Mouse (Mus musculus): ENCODE measurements around the gene Sfxn5. TPM values are rescaled to one million over a fixed set of nuclear protein-coding genes. Genes with fewer than 3 reads are reported as not detected.

Gene Sfxn5
- polyA plus RNA-seq, 1 experiment from 2014 or later = 8.2 TPM

DNA sequence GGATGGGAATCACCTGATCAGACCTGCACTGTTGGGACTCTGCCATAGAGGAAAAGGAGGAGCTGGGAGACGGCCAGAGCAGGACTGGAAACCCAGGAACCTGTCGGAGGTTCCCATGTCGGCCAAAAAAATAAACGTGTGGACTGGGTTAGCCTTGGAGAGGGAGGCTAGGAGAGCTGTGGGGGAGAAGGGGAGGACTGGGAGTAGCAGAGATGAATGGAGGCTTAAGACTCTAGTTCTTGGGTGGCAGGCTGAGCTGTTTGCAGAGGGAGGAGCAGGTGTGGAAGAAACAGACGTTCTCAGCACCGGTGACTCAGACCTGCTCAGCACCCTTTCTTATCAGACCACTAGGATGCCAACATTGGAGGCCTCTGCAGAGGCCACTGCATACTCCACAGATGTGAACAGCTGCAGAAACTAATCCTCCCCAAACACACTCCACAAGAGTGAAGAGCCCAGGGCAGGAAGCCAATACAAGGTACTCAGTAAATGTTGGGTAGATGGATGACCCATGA, 1.9 kb downstream of the Sfxn5 start:
- H3K4me2 ChIP-seq = no peak overlapping the region
- H3K4me3 ChIP-seq = no peak overlapping the region
- no peak overlapping the region for H3K9ac ChIP-seq
- H3K36me3 ChIP-seq = peaks cover under 1% of the 10 kb centered on the region; the same call in 1 of the 2 replicates
- H3K27ac ChIP-seq = no peak overlapping the region
- H3K27me3 ChIP-seq = peaks cover 18% of the 10 kb centered on the region
- H3K9me3 ChIP-seq = no peaks in the 10 kb centered on the region
- WGBS = 52% methylated on average over 6 of the region's 6 CpGs
- peaks cover 11% of the 10 kb centered on the region for H3K4me1 ChIP-seq
- ATAC-seq (ENCODE audit: insufficient number of reproducible peaks, insufficient read depth, low FRiP score, low TSS enrichment, low read depth) = no peak

DNA sequence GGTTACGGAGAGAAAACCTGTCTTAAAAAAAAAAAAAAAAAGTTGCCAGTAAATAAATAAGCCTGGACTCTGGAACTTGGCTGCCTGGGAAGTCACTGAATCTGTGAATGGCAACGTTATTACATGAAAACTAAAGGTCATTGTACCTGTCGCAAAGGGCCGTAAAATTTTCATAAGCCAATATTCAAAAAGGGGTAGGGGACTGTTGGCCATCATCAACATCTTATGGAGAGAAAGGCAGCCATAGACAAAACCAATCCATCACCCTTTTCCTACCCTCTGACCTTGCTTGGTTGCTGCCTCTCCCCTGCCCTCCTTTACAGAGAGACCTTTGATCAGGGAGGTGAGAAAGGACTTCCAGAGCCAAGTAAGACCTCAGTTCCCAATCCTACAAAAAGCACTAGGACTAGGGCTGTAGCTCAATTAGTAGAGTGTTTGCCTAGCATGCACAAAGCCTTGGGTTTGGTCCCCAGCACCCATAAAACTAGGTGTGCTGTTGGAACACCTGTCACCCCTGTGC, 3.5 kb downstream of the Sfxn5 start:
- no peak for ATAC-seq (ENCODE audit: insufficient number of reproducible peaks, insufficient read depth, low FRiP score, low TSS enrichment, low read depth)
- Histone ChIP-seq H3K9me3 (no peaks in the 10 kb centered on the region), H3K27ac (no peak overlapping the region), H3K9ac (no peak overlapping the region), H3K27me3 (peaks cover 18% of the 10 kb centered on the region), H3K4me2 (no peak overlapping the region), H3K4me3 (no peak overlapping the region), H3K36me3 (no peaks in the 10 kb centered on the region), H3K4me1 (peaks cover 11% of the 10 kb centered on the region)
- WGBS = 92% methylated on average over 4 of the region's 4 CpGs

DNA sequence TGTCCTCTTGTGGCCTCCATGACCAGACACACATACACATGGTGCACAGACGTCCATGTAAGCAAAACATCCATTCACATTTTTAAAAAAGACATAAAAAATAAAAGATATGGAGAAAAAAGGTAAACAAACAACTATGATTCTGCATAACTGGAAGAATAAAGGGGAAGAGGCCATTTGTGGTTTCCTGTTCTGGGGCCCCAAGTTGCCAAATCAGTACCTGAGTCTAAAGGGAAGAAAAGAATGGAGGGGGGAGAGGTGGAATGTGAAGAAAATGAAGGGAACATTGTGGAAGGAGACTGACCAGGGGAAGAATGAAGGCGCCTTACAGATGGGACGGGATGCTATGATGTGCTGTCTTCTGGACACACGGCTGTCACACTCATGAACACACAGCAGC, 6.7 kb downstream of the Sfxn5 start:
- Histone ChIP-seq H3K9me3 (no peaks in the 10 kb centered on the region), H3K27me3 (peaks cover 10% of the 10 kb centered on the region), H3K9ac (no peak overlapping the region), H3K27ac (no peak overlapping the region), H3K4me1 (peaks cover under 1% of the 10 kb centered on the region), H3K4me3 (no peak overlapping the region), H3K4me2 (no peak overlapping the region), H3K36me3 (no peaks in the 10 kb centered on the region)
- no peak for ATAC-seq (ENCODE audit: insufficient number of reproducible peaks, insufficient read depth, low FRiP score, low TSS enrichment, low read depth)
- 88% methylated on average over 4 of the region's 4 CpGs for WGBS

DNA sequence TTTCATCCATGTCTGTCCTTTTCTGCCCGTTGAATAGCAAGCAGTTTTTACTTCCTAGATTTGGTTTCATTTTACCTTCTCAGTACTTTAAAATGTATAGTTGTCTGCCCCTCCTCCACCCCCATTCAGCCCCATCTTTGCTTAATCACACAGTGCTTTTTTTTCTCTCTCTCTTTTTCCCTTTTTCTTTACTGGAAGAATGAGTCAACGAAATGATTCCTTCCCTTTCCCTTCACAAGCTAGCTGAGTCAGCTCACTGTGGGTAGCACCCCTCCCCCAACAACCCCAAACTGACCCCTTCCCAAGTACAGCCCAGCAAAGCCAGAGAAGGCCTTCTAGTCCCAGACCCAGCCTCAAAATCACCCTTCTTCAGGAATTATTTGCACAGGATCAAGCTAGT, 8.1 kb downstream of the Sfxn5 start:
- no peak overlapping the region for H3K9ac ChIP-seq
- no peak overlapping the region for H3K27ac ChIP-seq
- 0 out of 2 replicates have a peak, but pooled peaks cover 2% of the 10 kb centered on the region for H3K27me3 ChIP-seq
- H3K4me3 ChIP-seq = no peak overlapping the region
- ATAC-seq (ENCODE audit: insufficient number of reproducible peaks, insufficient read depth, low FRiP score, low TSS enrichment, low read depth) = no peak
- WGBS = 17% methylated on average over 2 of the region's 2 CpGs
- no peaks in the 10 kb centered on the region for H3K4me1 ChIP-seq
- H3K9me3 ChIP-seq = no peaks in the 10 kb centered on the region
- no peaks in the 10 kb centered on the region for H3K36me3 ChIP-seq
- H3K4me2 ChIP-seq = no peak overlapping the region

DNA sequence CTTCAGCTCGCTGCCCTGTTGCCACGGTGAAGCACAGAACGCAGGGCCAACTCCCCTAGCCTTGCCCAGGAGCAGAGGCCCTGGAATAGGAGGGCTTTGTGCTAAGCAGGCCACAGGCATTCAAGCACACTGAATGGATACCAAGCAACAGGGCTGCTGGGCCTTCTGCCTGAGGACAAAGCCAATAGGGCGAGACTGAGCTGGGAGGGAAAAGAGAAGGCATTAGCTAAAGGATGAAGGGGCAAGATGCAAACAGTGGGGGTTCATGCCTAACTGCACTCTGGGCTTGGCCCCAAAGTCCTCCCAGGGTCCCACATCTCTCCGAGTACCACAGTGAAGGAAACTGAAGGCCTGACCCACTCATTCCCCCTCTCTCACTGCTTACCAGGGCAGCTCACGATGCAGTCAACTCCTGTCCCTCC, 12.8 kb downstream of the Sfxn5 start:
- no peak for ATAC-seq (ENCODE audit: insufficient number of reproducible peaks, insufficient read depth, low FRiP score, low TSS enrichment, low read depth)

DNA sequence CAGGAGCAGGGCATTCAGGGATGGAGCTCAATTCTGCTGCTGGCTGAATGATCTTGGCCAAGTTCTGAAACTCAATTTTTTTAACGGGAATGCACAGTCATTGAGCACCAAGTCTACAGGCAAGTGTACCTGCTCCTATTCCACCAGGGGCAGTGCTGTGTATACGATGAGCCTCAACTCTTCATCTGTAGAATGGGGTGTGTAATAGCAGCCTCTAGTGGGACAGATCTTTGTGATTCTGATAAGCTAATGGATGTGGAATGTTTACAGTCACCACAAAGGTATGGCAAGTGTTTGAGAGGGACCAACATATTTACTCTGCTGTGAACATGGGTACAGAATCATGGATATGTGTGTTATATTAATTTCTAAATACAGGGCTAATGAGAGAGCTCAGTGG, 17.0 kb downstream of the Sfxn5 start:
- no peaks in the 10 kb centered on the region for H3K9me3 ChIP-seq
- no peaks in the 10 kb centered on the region for H3K36me3 ChIP-seq
- WGBS = 88% methylated on average over 2 of the region's 2 CpGs
- no peak overlapping the region for H3K4me3 ChIP-seq
- ATAC-seq (ENCODE audit: insufficient number of reproducible peaks, insufficient read depth, low FRiP score, low TSS enrichment, low read depth) = no peak
- H3K27me3 ChIP-seq = no peaks in the 10 kb centered on the region
- no peak overlapping the region for H3K27ac ChIP-seq
- no peak overlapping the region for H3K9ac ChIP-seq
- peaks cover 7% of the 10 kb centered on the region for H3K4me1 ChIP-seq
- no peak overlapping the region for H3K4me2 ChIP-seq

More for the DNA sequence above, 12.8 kb downstream of the Sfxn5 start:
- Histone ChIP-seq H3K9me3 (no peaks in the 10 kb centered on the region), H3K4me1 (no peaks in the 10 kb centered on the region), H3K27me3 (no peaks in the 10 kb centered on the region), H3K36me3 (no peaks in the 10 kb centered on the region), H3K4me2 (no peak overlapping the region), H3K9ac (no peak overlapping the region), H3K27ac (no peak overlapping the region), H3K4me3 (no peak overlapping the region)
- 64% methylated on average over 6 of the region's 6 CpGs for WGBS

DNA sequence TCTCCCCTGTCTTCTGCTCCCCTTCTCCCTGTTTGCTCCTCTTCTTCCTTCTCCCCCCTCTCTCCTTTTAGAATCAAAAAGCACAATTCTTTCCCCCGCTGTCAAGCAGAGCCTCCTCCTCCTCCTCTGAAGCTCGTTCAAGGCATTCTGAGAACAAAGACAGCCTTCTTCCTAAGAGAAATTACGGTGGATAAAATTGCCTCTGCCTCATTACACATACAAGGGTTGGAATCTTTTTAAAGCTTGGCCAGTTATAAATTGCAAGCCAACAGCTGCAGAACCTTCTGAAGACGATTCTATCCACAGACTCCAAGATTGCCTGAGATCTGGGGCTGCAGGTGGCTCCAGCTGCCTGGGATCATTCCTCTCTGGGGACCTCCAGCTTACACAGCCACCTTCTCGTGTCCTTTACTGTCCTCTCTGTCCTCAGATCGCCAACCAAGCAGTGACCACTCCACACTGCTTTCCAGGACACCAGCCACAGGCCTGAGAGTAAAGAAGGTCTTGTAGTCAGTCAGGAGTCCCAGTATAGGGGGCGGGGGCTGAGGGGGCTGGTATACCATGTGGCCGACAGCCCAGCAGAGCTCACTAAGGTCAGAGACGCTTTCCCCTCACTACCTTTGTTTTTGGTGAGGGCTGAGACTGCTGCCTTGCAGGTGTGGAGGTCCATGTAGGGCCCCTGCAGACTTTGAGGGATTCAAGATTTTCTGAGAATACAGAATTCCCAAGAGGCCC, 19.0 kb downstream of the Sfxn5 start:
- no peak for ATAC-seq (ENCODE audit: insufficient number of reproducible peaks, insufficient read depth, low FRiP score, low TSS enrichment, low read depth)

DNA sequence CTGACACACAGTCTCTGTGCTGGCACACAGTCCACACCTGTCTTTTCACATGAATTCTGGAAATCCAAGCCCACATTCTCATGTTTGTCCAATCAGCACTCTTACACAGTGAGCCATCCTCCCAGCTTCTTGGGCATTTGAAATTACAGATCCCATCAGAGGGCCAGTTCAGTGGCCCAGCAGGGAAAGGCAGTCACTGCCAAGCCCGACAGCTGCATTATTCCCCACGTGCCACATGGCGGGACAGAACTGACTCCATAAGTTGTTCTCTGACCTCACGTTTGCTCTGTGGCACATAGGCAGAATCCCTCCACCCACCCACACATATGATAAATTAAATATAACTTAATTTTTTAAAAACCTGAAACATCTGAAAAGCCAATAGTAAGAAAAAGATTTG, 25.3 kb downstream of the Sfxn5 start:
- Histone ChIP-seq H3K27ac (no peak overlapping the region), H3K4me2 (no peak overlapping the region), H3K36me3 (no peaks in the 10 kb centered on the region), H3K4me3 (no peak overlapping the region), H3K9ac (no peak overlapping the region), H3K9me3 (no peaks in the 10 kb centered on the region), H3K27me3 (no peaks in the 10 kb centered on the region), H3K4me1 (peaks cover 2% of the 10 kb centered on the region)
- ATAC-seq (ENCODE audit: insufficient number of reproducible peaks, insufficient read depth, low FRiP score, low TSS enrichment, low read depth) = no peak
- WGBS = 78% methylated on average over 4 of the region's 4 CpGs

More for the DNA sequence above, 19.0 kb downstream of the Sfxn5 start:
- no peaks in the 10 kb centered on the region for H3K27me3 ChIP-seq
- H3K27ac ChIP-seq = no peak overlapping the region
- no peaks in the 10 kb centered on the region for H3K9me3 ChIP-seq
- H3K4me2 ChIP-seq = no peak overlapping the region
- WGBS = 34% methylated on average over 9 of the region's 9 CpGs
- H3K4me3 ChIP-seq = no peak overlapping the region
- no peaks in the 10 kb centered on the region for H3K36me3 ChIP-seq
- H3K4me1 ChIP-seq = peaks cover 7% of the 10 kb centered on the region
- no peak overlapping the region for H3K9ac ChIP-seq

DNA sequence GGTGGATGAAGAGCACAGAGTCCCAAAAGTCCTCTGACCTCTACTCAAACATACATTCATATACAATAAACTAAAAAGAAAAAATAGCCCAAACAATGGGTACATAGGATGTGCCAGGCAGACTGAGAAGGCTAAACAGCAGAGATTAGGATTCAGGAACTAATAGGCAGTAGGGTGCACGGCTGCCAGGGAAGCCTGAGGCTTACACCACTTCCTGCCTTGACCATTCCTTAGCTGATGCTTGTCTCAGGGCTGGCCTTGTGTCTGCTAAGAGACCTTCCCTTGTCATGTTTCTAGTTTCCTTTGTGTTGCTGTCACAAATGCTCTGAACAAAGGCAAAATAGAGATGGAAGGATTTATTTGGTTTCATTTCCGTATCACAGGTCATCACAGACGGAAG, 26.8 kb downstream of the Sfxn5 start:
- H3K4me1 ChIP-seq = peaks cover 10% of the 10 kb centered on the region
- no peak overlapping the region for H3K4me2 ChIP-seq
- no peak overlapping the region for H3K4me3 ChIP-seq
- no peak overlapping the region for H3K9ac ChIP-seq
- 80% methylated on average over 3 of the region's 3 CpGs for WGBS
- ATAC-seq (ENCODE audit: insufficient number of reproducible peaks, insufficient read depth, low FRiP score, low TSS enrichment, low read depth) = no peak
- no peaks in the 10 kb centered on the region for H3K36me3 ChIP-seq
- no peaks in the 10 kb centered on the region for H3K27me3 ChIP-seq
- H3K27ac ChIP-seq = no peak overlapping the region
- no peaks in the 10 kb centered on the region for H3K9me3 ChIP-seq

DNA sequence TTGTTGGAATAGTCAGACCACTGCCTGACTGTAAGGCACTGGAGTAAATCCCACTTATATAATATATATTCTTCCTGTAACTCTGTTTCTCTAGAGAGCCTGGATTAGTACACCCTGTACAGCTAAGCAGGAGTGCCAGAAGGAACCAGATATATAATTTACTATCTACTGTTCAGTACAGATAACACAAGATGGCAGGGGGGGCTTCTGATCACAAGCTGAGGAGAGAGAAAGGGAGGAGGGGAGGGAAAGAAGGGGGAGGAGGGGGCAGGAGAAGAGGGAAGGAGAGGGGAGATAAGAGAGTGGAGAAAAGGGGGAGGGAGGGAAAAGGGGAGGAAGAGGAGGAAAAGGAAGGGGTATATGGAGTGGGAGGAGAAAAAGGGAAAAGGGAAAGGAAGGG, 27.4 kb downstream of the Sfxn5 start:
- Histone ChIP-seq H3K27ac (no peak overlapping the region), H3K4me3 (no peak overlapping the region), H3K27me3 (no peaks in the 10 kb centered on the region), H3K36me3 (no peaks in the 10 kb centered on the region), H3K9me3 (no peaks in the 10 kb centered on the region), H3K9ac (no peak overlapping the region), H3K4me1 (peaks cover 10% of the 10 kb centered on the region), H3K4me2 (no peak overlapping the region)
- no peak for ATAC-seq (ENCODE audit: insufficient number of reproducible peaks, insufficient read depth, low FRiP score, low TSS enrichment, low read depth)

DNA sequence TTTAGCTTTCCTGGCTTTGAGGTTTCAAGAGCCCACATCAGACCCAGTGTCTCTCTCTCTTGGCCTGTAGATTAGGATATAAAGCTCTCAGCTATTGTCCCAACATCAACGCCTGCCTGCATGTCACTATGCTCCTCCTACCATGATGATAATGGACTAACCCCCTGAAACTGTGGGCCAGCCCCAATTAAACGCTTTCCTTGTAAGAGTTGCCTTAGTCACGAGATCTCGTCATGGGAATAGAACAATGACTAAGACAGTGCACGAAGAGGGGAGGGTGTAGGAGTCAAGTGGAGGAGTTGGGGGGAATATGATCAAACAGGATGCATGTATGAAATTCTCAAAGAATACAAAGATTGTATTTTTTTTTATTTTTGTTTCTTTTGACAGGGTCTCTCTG, 28.3 kb downstream of the Sfxn5 start:
- WGBS = 81% methylated on average over 5 of the region's 5 CpGs
- no peak overlapping the region for H3K9ac ChIP-seq
- H3K27ac ChIP-seq = no peak overlapping the region
- peaks cover 10% of the 10 kb centered on the region for H3K4me1 ChIP-seq
- H3K4me2 ChIP-seq = no peak overlapping the region
- no peaks in the 10 kb centered on the region for H3K9me3 ChIP-seq
- no peak overlapping the region for H3K4me3 ChIP-seq
- H3K36me3 ChIP-seq = no peaks in the 10 kb centered on the region
- no peaks in the 10 kb centered on the region for H3K27me3 ChIP-seq
- no peak for ATAC-seq (ENCODE audit: insufficient number of reproducible peaks, insufficient read depth, low FRiP score, low TSS enrichment, low read depth)

Data from embryonic facial prominence, embryonic 13.5 days (tissue).